Mouse (Mus musculus): ENCODE measurements around the gene Cela3b.

- TF ChIP-seq POLR2A (IDR thresholded peaks at IDR 0.05; ENCODE audit: borderline replicate concordance, low read depth, low read length): no peak
- TF ChIP-seq CTCF (IDR thresholded peaks at IDR 0.05; ENCODE audit: low read depth, low read length): no peak; the same call in 1 of the 2 replicates
Measured at GRCm38 (mm10) chr4:137391287-137391686, 39.1 kb downstream of the Cela3b start.
